Mouse (Mus musculus) embryonic facial prominence, embryonic 11.5 days (tissue): Measurements from ENCODE around the gene Spin1. TPM values are rescaled to one million over a fixed set of nuclear protein-coding genes. Genes with fewer than 3 reads are reported as not detected.

Experiments used
- ATAC-seq: fragments of 200-750 bp; cut with Nextera tagmentation; replicated peaks from 2 replicates; pipeline ENCODE4 v1.8.0; 2017; ENCODE audit warnings: low read depth; ENCODE audit not compliant: insufficient number of reproducible peaks, low FRiP score, low TSS enrichment
- DNase-seq: peaks from one replicate; pipeline ENCODE4 v3.0.0-alpha.2; 2015; ENCODE audit warnings: low spot score
- H3K27ac ChIP-seq: fragments of 300-500 bp; sonication (generic); replicated peaks from 2 replicates; pipeline ENCODE4 v1.5.1; 2014; ENCODE audit warnings: mild to moderate bottlenecking, low read depth, low read length, control low read depth
- H3K27me3 ChIP-seq: fragments of 300-500 bp; sonication (generic); 2 replicates; pipeline ENCODE4 v1.6.1; 2014; ENCODE audit warnings: mild to moderate bottlenecking, low read length, moderate library complexity, mixed read lengths; ENCODE audit not compliant: control insufficient read depth, insufficient read depth
- H3K36me3 ChIP-seq: fragments of 300-500 bp; sonication (generic); replicated peaks from 2 replicates; pipeline ENCODE4 v1.6.1; 2014; ENCODE audit warnings: low read depth, mild to moderate bottlenecking, low read length, moderate library complexity, mixed read lengths; ENCODE audit not compliant: control insufficient read depth, insufficient read depth
- H3K4me1 ChIP-seq: fragments of 300-500 bp; sonication (generic); 2 replicates; pipeline ENCODE4 v1.6.1; 2014; ENCODE audit warnings: low read length, mixed read lengths; ENCODE audit not compliant: control insufficient read depth, insufficient read depth
- H3K4me2 ChIP-seq: fragments of 300-500 bp; sonication (generic); 2 replicates; pipeline ENCODE4 v1.6.1; 2014; ENCODE audit warnings: low read depth, mild to moderate bottlenecking, control low read depth, low read length, moderate library complexity
- H3K4me3 ChIP-seq: fragments of 300-500 bp; sonication (generic); 2 replicates; pipeline ENCODE4 v1.5.1; 2014; ENCODE audit warnings: low read depth, low read length, control low read depth
- H3K9ac ChIP-seq: fragments of 300-500 bp; sonication (generic); replicated peaks from 2 replicates; pipeline ENCODE4 v1.6.1; 2014; ENCODE audit warnings: mild to moderate bottlenecking, control low read depth, low read length
- H3K9me3 ChIP-seq: fragments of 300-500 bp; sonication (generic); replicated peaks from 2 replicates; pipeline ENCODE4 v1.6.1; 2016; ENCODE audit warnings: mild to moderate bottlenecking, low read length, inconsistent platforms, mixed read lengths; ENCODE audit not compliant: control insufficient read depth
- WGBS: fragments of 180-500 bp; shearing (Covaris S2); extraction: QIAGEN DNeasy Blood & Tissue Kit; methylation state at CpG from one replicate; pipeline ENCODE4 v1.1.7; 2014; 5-methylcytosine and 5-hydroxymethylcytosine counted together
- polyA plus RNA-seq: library from polyadenylated mRNA; unstranded; fragments of >200 nt; fragmentation: Nextera tagmentation; extraction: Ambion mirVana; gene quantifications from 2 replicates; pipeline ENCODE4 v1.2.1, GENCODE M21; 2014

Spin1 gene
- polyA plus RNA-seq, 1 experiment from 2014 or later: 149 TPM

- peaks cover 2% of the 10 kb centered on the region; the same call in 1 of the 2 replicates for H3K36me3 ChIP-seq
- 85% methylated on average over 10 of the region's 10 CpGs for WGBS
- no peaks in the 10 kb centered on the region for H3K4me1 ChIP-seq
- DNase-seq (no peak), ATAC-seq (no peak)
- H3K27me3 ChIP-seq: no peaks in the 10 kb centered on the region
- no peak overlapping the region for H3K4me2 ChIP-seq
- no peak overlapping the region for H3K9ac ChIP-seq
- H3K9me3 ChIP-seq: no peaks in the 10 kb centered on the region
- H3K27ac ChIP-seq: no peak overlapping the region
- no peak overlapping the region for H3K4me3 ChIP-seq
Measured at GRCm38 (mm10) chr13:51131179-51131578, 30.5 kb downstream of the Spin1 start.

- 89% methylated on average over 4 of the region's 4 CpGs for WGBS
- H3K27me3 ChIP-seq: no peaks in the 10 kb centered on the region
- peaks cover 7% of the 10 kb centered on the region for H3K36me3 ChIP-seq
- H3K27ac ChIP-seq: no peak overlapping the region
- no peaks in the 10 kb centered on the region for H3K4me1 ChIP-seq
- H3K9me3 ChIP-seq: no peaks in the 10 kb centered on the region
- H3K9ac ChIP-seq: no peak overlapping the region
- H3K4me2 ChIP-seq: no peak overlapping the region
- DNase-seq (no peak), ATAC-seq (no peak)
- no peak overlapping the region for H3K4me3 ChIP-seq
Measured at GRCm38 (mm10) chr13:51136315-51136714, 35.6 kb downstream of the Spin1 start.

- Histone ChIP-seq H3K36me3 (peaks cover 7% of the 10 kb centered on the region), H3K4me3 (no peak overlapping the region), H3K9me3 (no peaks in the 10 kb centered on the region), H3K4me2 (no peak overlapping the region), H3K27ac (no peak overlapping the region), H3K27me3 (no peaks in the 10 kb centered on the region), H3K4me1 (no peaks in the 10 kb centered on the region), H3K9ac (no peak overlapping the region)
- DNase-seq: peak; percentile 27
- no peak for ATAC-seq
- WGBS: 62% methylated on average over 2 of the region's 2 CpGs
Measured at GRCm38 (mm10) chr13:51136996-51137701, 36.5 kb downstream of the Spin1 start.

- no peak overlapping the region for H3K9ac ChIP-seq
- ATAC-seq (no peak), DNase-seq (no peak)
- H3K36me3 ChIP-seq: peaks cover 7% of the 10 kb centered on the region
- no peaks in the 10 kb centered on the region for H3K9me3 ChIP-seq
- no peak overlapping the region for H3K27ac ChIP-seq
- H3K4me2 ChIP-seq: no peak overlapping the region
- no peak overlapping the region for H3K4me3 ChIP-seq
- H3K27me3 ChIP-seq: no peaks in the 10 kb centered on the region
- no peaks in the 10 kb centered on the region for H3K4me1 ChIP-seq
Measured at GRCm38 (mm10) chr13:51137702-51138031, 37.0 kb downstream of the Spin1 start.

- Histone ChIP-seq H3K4me1 (no peaks in the 10 kb centered on the region), H3K9me3 (no peaks in the 10 kb centered on the region), H3K36me3 (0 out of 2 replicates have a peak, but pooled peaks cover 2% of the 10 kb centered on the region), H3K4me2 (no peak overlapping the region), H3K9ac (no peak overlapping the region), H3K27me3 (no peaks in the 10 kb centered on the region), H3K4me3 (no peak overlapping the region), H3K27ac (no peak overlapping the region)
- no peak for DNase-seq
- ATAC-seq: no peak
- 68% methylated on average over 1 of the region's 1 CpGs for WGBS
Measured at GRCm38 (mm10) chr13:51147106-51147505, 46.4 kb downstream of the Spin1 start.

- Histone ChIP-seq H3K9me3 (no peaks in the 10 kb centered on the region), H3K9ac (no peak overlapping the region), H3K36me3 (no peaks in the 10 kb centered on the region; the same call in none of the 2 replicates), H3K4me1 (no peaks in the 10 kb centered on the region), H3K27ac (no peak overlapping the region), H3K4me3 (no peak overlapping the region), H3K4me2 (no peak overlapping the region), H3K27me3 (no peaks in the 10 kb centered on the region)
- no peak for ATAC-seq
- DNase-seq: no peak
- WGBS: 87% methylated on average over 4 of the region's 4 CpGs
Measured at GRCm38 (mm10) chr13:51152966-51153669, 52.4 kb downstream of the Spin1 start.

GRCm38 (mm10) chr13:51153670-51154030 lies 53.0 kb downstream of the Spin1 start:
- Histone ChIP-seq H3K27me3 (no peaks in the 10 kb centered on the region), H3K4me2 (no peak overlapping the region), H3K27ac (no peak overlapping the region), H3K36me3 (peaks cover 3% of the 10 kb centered on the region), H3K4me1 (no peaks in the 10 kb centered on the region), H3K9ac (no peak overlapping the region), H3K4me3 (no peak overlapping the region), H3K9me3 (no peaks in the 10 kb centered on the region)
- WGBS: 92% methylated on average over 4 of the region's 4 CpGs
- no peak for DNase-seq
- ATAC-seq: no peak

GRCm38 (mm10) chr13:51155178-51156013 lies 54.7 kb downstream of the Spin1 start:
- Histone ChIP-seq H3K27ac (no peak overlapping the region), H3K27me3 (no peaks in the 10 kb centered on the region), H3K4me1 (no peaks in the 10 kb centered on the region), H3K36me3 (peaks cover 3% of the 10 kb centered on the region), H3K4me3 (no peak overlapping the region), H3K9ac (no peak overlapping the region), H3K4me2 (no peak overlapping the region), H3K9me3 (no peaks in the 10 kb centered on the region)
- 91% methylated on average over 15 of the region's 15 CpGs for WGBS
- DNase-seq (no peak), ATAC-seq (no peak)
